Mouse (Mus musculus): ENCODE measurements around the gene Gas2l3. TPM values are rescaled to one million over a fixed set of nuclear protein-coding genes. Genes with fewer than 3 reads are reported as not detected.

Gene Gas2l3
- polyA plus RNA-seq, 1 experiment from 2014 or later, result 9.7 TPM

GRCm38 (mm10) chr10:89370051-89370450 lies 73.7 kb downstream of the Gas2l3 start:
- no peak overlapping the region for H3K4me3 ChIP-seq
- DNase-seq (ENCODE audit: low spot score), result no peak
- no peaks in the 10 kb centered on the region for H3K36me3 ChIP-seq
- 49% methylated on average over 1 of the region's 1 CpGs for WGBS
- H3K27me3 ChIP-seq (ENCODE audit: insufficient read depth, poor library complexity, severe bottlenecking), result no peaks in the 10 kb centered on the region
- H3K4me1 ChIP-seq (replicated peaks), result no peaks in the 10 kb centered on the region
- no peak overlapping the region for H3K27ac ChIP-seq
- no peaks in the 10 kb centered on the region for H3K9me3 ChIP-seq

- DNase-seq (ENCODE audit: low spot score), result no peak
- Histone ChIP-seq H3K36me3 (no peaks in the 10 kb centered on the region), H3K9me3 (no peaks in the 10 kb centered on the region), H3K27me3 (ENCODE audit: insufficient read depth, poor library complexity, severe bottlenecking) (no peaks in the 10 kb centered on the region), H3K4me1 (replicated peaks) (no peaks in the 10 kb centered on the region), H3K4me3 (no peak overlapping the region), H3K27ac (no peak overlapping the region)
- 84% methylated on average over 3 of the region's 3 CpGs for WGBS
Observed at GRCm38 (mm10) chr10:89358933-89359332, 84.8 kb downstream of the Gas2l3 start.

Other genes with a start within 250 kb of the Gas2l3 start
- gene Ano4, start 99.2 kb downstream of the Gas2l3 start, polyA plus RNA-seq (2016; fragmentation: Nextera tagmentation; extraction: Ambion mirVana), result 0.50 and 1.7 TPM in 2 replicates
- gene Nr1h4, start 89.6 kb upstream of the Gas2l3 start, polyA plus RNA-seq (2016; fragmentation: Nextera tagmentation; extraction: Ambion mirVana), result not detected in 2 replicates
- gene Slc17a8, start 177.3 kb upstream of the Gas2l3 start, polyA plus RNA-seq (2016; fragmentation: Nextera tagmentation; extraction: Ambion mirVana), result 0.10 and 0.58 TPM in 2 replicates
- 8.3 and 9.9 TPM in 2 replicates for gene Scyl2, start 242.3 kb upstream of the Gas2l3 start, polyA plus RNA-seq (2016; fragmentation: Nextera tagmentation; extraction: Ambion mirVana)

Data from hindbrain, embryonic 10.5 days (tissue).